Mouse (Mus musculus) limb, embryonic 15.5 days (tissue): Measurements from ENCODE around the gene C2cd4b. TPM values are rescaled to one million over a fixed set of nuclear protein-coding genes. Genes with fewer than 3 reads are reported as not detected.

Experiments
- ATAC-seq: fragments of 200-750 bp; cut with Nextera tagmentation; 2 replicates; pipeline ENCODE4 v1.8.0; 2017; ENCODE audit warnings: low read depth, moderate TSS enrichment; ENCODE audit not compliant: insufficient number of reproducible peaks, low FRiP score, low TSS enrichment
- H3K27ac ChIP-seq: fragments of 300-500 bp; sonication (generic); 2 replicates; pipeline ENCODE4 v1.5.1; 2015; ENCODE audit warnings: moderate library complexity, mild to moderate bottlenecking, inconsistent platforms
- H3K27me3 ChIP-seq: fragments of 300-500 bp; sonication (generic); 2 replicates; pipeline ENCODE4 v1.6.1; 2015; ENCODE audit warnings: inconsistent platforms
- H3K36me3 ChIP-seq: fragments of 300-500 bp; sonication (generic); 2 replicates; pipeline ENCODE4 v1.6.1; 2015; ENCODE audit warnings: inconsistent platforms
- H3K4me1 ChIP-seq: fragments of 300-500 bp; sonication (generic); 2 replicates; pipeline ENCODE4 v1.6.1; 2015; ENCODE audit warnings: inconsistent platforms
- H3K4me2 ChIP-seq: fragments of 300-500 bp; sonication (generic); 2 replicates; pipeline ENCODE4 v1.6.1; 2015; ENCODE audit warnings: mild to moderate bottlenecking, inconsistent platforms
- H3K4me3 ChIP-seq: fragments of 300-500 bp; sonication (generic); 2 replicates; pipeline ENCODE4 v1.5.1; 2015; ENCODE audit warnings: mild to moderate bottlenecking, inconsistent platforms
- H3K9ac ChIP-seq: fragments of 300-500 bp; sonication (generic); 2 replicates; pipeline ENCODE4 v1.6.1; 2015; ENCODE audit warnings: inconsistent platforms
- H3K9me3 ChIP-seq: fragments of 300-500 bp; sonication (generic); 2 replicates; pipeline ENCODE4 v1.6.1; 2016; ENCODE audit warnings: inconsistent platforms
- WGBS: fragments of 180-500 bp; shearing (Covaris S2); methylation state at CpG from one replicate; pipeline ENCODE4 v1.1.7; 2015; 5-methylcytosine and 5-hydroxymethylcytosine counted together
- microRNA-seq: library from miRNA; unstranded; fragments of <30 nt; microRNA quantifications from one replicate; pipeline ENCODE4, GENCODE M21; 2016
- polyA plus RNA-seq: library from polyadenylated mRNA; unstranded; fragments of >200 nt; fragmentation: Nextera tagmentation; extraction: Ambion mirVana; gene quantifications from 2 replicates; pipeline ENCODE4 v1.2.1, GENCODE M21; 2015

The C2cd4b gene
- polyA plus RNA-seq, 1 experiment from 2014 or later: 0.96 TPM

DNA sequence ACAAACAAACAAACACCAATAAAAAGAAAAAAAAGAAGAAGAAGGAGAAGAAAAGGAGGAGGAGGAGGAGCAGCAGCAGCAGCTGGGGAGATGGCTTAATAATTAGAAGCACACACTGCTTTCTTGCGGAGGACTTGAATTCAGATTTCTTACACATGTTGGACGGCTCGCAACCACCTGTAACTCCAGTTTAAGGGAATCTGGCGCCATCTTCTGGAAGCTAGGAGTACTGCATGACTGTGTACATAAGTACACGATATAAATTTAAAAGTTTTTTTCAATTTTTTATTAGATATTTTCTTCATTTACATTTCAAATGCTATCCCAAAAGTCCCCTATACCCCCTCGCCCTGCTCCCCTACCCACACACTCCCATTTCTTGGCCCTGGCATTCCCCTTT is 43.0 kb downstream of the C2cd4b start:
- Histone ChIP-seq H3K27ac (no peak overlapping the region), H3K4me3 (no peak overlapping the region), H3K4me2 (no peak overlapping the region), H3K27me3 (no peaks in the 10 kb centered on the region), H3K36me3 (no peaks in the 10 kb centered on the region), H3K9me3 (no peaks in the 10 kb centered on the region), H3K9ac (no peak overlapping the region), H3K4me1 (peaks cover 9% of the 10 kb centered on the region)
- no peak for ATAC-seq
- 32% methylated on average over 6 of the region's 6 CpGs for WGBS

DNA sequence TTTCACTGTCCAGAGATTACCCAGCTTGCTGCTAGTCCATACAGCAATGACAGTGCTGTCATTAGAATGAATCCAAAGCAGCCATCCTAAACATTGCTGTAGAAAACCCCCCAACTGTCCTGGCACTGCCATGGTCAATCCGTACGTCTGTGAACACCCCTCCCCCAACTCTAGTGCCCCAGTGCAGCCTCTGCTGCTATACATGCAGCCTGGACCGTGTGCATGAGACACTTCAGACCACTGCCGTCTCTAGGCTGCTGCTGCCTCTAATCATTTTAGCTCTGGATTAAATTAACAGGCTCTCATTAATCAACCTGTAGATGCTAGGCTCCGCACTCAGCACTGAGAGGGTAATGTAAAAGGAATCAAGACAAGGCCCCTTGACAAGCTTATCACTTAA is 47.8 kb downstream of the C2cd4b start:
- no peak for ATAC-seq
- no peak overlapping the region for H3K4me3 ChIP-seq
- WGBS: 50% methylated on average over 5 of the region's 5 CpGs
- H3K9me3 ChIP-seq: no peaks in the 10 kb centered on the region
- H3K36me3 ChIP-seq: no peaks in the 10 kb centered on the region
- no peaks in the 10 kb centered on the region for H3K4me1 ChIP-seq
- H3K27ac ChIP-seq: no peak overlapping the region
- no peak overlapping the region for H3K4me2 ChIP-seq
- H3K9ac ChIP-seq: no peak overlapping the region
- H3K27me3 ChIP-seq: no peaks in the 10 kb centered on the region

DNA sequence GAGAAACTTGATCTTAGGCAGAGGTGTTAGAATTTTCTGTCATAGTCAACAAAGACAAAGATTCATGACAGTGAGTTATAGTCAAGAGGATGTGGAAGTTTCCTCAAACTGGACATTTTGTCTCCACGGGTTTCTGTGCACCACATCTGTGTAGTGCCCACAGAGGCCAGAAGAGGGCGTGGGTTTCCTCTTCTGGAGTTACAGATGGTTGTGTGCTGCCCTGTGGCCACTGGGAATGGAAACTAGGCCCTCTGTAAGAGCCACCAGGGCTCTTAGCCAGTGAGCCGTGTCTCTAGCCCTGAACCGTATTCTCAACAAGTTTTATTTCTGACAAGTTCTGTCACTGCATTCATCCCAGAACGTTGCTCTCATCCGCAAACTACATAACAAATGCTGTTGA is 51.3 kb downstream of the C2cd4b start:
- Histone ChIP-seq H3K4me3 (no peak overlapping the region), H3K27me3 (no peaks in the 10 kb centered on the region), H3K4me2 (no peak overlapping the region), H3K36me3 (no peaks in the 10 kb centered on the region), H3K9ac (no peak overlapping the region), H3K9me3 (no peaks in the 10 kb centered on the region), H3K4me1 (peaks cover 14% of the 10 kb centered on the region), H3K27ac (no peak overlapping the region)
- no peak for ATAC-seq
- WGBS: 55% methylated on average over 6 of the region's 6 CpGs

Small RNAs within 50 kb of the gene (microRNA-seq; reads per million reads assigned to microRNA genes)
- gene Mir7241 (not detected), gene Mir7242 (not detected)

Other genes starting within 250 kb of the C2cd4b start
- gene Tln2, start 199.7 kb upstream of the C2cd4b start, polyA plus RNA-seq: 28.6 and 30.7 TPM in 2 replicates
- gene C2cd4a, start 72.9 kb downstream of the C2cd4b start, polyA plus RNA-seq: 0.16 and 0.38 TPM in 2 replicates
- 3.1 and 3.6 TPM in 2 replicates for gene Vps13c, start 81.0 kb downstream of the C2cd4b start, polyA plus RNA-seq